Mouse (Mus musculus): Measurements from ENCODE around the gene Stap2. TPM values are rescaled to one million over a fixed set of nuclear protein-coding genes. Genes with fewer than 3 reads are reported as not detected.

The Stap2 gene
- total RNA-seq, 2 experiments from 2014 or later: not detected

Other genes starting within 250 kb of the Stap2 start
- gene Zfp119a, start 126.7 kb downstream of the Stap2 start, total RNA-seq (2015; ENCODE audit: low replicate concordance): 4.6 TPM in 1 of 2 replicates, not detected in the other
- 1.1 TPM in 1 of 2 replicates, not detected in the other for gene Zfp119a, start 126.7 kb downstream of the Stap2 start, total RNA-seq (2017; ENCODE audit: low replicate concordance)
- gene Zfp959, start 113.5 kb downstream of the Stap2 start, total RNA-seq (2015; ENCODE audit: low replicate concordance): 7.5 and 15.9 TPM in 2 replicates
- gene Zfp959, start 113.5 kb downstream of the Stap2 start, total RNA-seq (2017; ENCODE audit: low replicate concordance): 1.4 and 6.3 TPM in 2 replicates
- gene Zfp119b, start 56.1 kb downstream of the Stap2 start, total RNA-seq (2015; ENCODE audit: low replicate concordance): 2.9 TPM in 1 of 2 replicates, not detected in the other
- gene Zfp119b, start 56.1 kb downstream of the Stap2 start, total RNA-seq (2017; ENCODE audit: low replicate concordance): 2.6 and 5.0 TPM in 2 replicates
- gene Ebi3, start 52.9 kb downstream of the Stap2 start, total RNA-seq (2015; ENCODE audit: low replicate concordance): 6.1 and 9.4 TPM in 2 replicates
- 4.9 and 5.4 TPM in 2 replicates for gene Ebi3, start 52.9 kb downstream of the Stap2 start, total RNA-seq (2017; ENCODE audit: low replicate concordance)
- 1.0 and 14.0 TPM in 2 replicates for gene Yju2, start 46.5 kb downstream of the Stap2 start, total RNA-seq (2015; ENCODE audit: low replicate concordance)
- 5.7 and 10.5 TPM in 2 replicates for gene Yju2, start 46.5 kb downstream of the Stap2 start, total RNA-seq (2017; ENCODE audit: low replicate concordance)
- gene Shd, start 35.1 kb downstream of the Stap2 start, total RNA-seq (2015; ENCODE audit: low replicate concordance): not detected in 2 replicates
- gene Shd, start 35.1 kb downstream of the Stap2 start, total RNA-seq (2017; ENCODE audit: low replicate concordance): not detected in 2 replicates
- not detected in 2 replicates for gene Fsd1, start 19.1 kb downstream of the Stap2 start, total RNA-seq (2015; ENCODE audit: low replicate concordance)
- not detected in 2 replicates for gene Fsd1, start 19.1 kb downstream of the Stap2 start, total RNA-seq (2017; ENCODE audit: low replicate concordance)
- 3.3 and 5.4 TPM in 2 replicates for gene Mpnd, start 127 bp upstream of the Stap2 start, total RNA-seq (2015; ENCODE audit: low replicate concordance)
- gene Mpnd, start 127 bp upstream of the Stap2 start, total RNA-seq (2017; ENCODE audit: low replicate concordance): 6.1 and 7.8 TPM in 2 replicates
- gene Sh3gl1, start 31.1 kb upstream of the Stap2 start, total RNA-seq (2015; ENCODE audit: low replicate concordance): 7.5 and 10.9 TPM in 2 replicates
- 10.0 and 11.4 TPM in 2 replicates for gene Sh3gl1, start 31.1 kb upstream of the Stap2 start, total RNA-seq (2017; ENCODE audit: low replicate concordance)
- gene Chaf1a, start 34.9 kb upstream of the Stap2 start, total RNA-seq (2015; ENCODE audit: low replicate concordance): 6.1 and 16.3 TPM in 2 replicates
- gene Chaf1a, start 34.9 kb upstream of the Stap2 start, total RNA-seq (2017; ENCODE audit: low replicate concordance): 18.5 and 25.2 TPM in 2 replicates
- 3.1 and 3.6 TPM in 2 replicates for gene Ubxn6, start 69.4 kb upstream of the Stap2 start, total RNA-seq (2015; ENCODE audit: low replicate concordance)
- 5.3 and 15.2 TPM in 2 replicates for gene Ubxn6, start 69.4 kb upstream of the Stap2 start, total RNA-seq (2017; ENCODE audit: low replicate concordance)
- gene Hdgfl2, start 74.0 kb upstream of the Stap2 start, total RNA-seq (2015; ENCODE audit: low replicate concordance): 20.0 and 61.4 TPM in 2 replicates
- 46.6 and 75.3 TPM in 2 replicates for gene Hdgfl2, start 74.0 kb upstream of the Stap2 start, total RNA-seq (2017; ENCODE audit: low replicate concordance)
- gene Plin4, start 104.2 kb upstream of the Stap2 start, total RNA-seq (2015; ENCODE audit: low replicate concordance): not detected in 2 replicates
- not detected in 2 replicates for gene Plin4, start 104.2 kb upstream of the Stap2 start, total RNA-seq (2017; ENCODE audit: low replicate concordance)
- gene Plin5, start 112.0 kb upstream of the Stap2 start, total RNA-seq (2015; ENCODE audit: low replicate concordance): 0.58 TPM in 1 of 2 replicates, not detected in the other
- gene Plin5, start 112.0 kb upstream of the Stap2 start, total RNA-seq (2017; ENCODE audit: low replicate concordance): 0.60 and 0.98 TPM in 2 replicates
- 6.7 and 9.4 TPM in 2 replicates for gene Lrg1, start 116.4 kb upstream of the Stap2 start, total RNA-seq (2015; ENCODE audit: low replicate concordance)
- gene Lrg1, start 116.4 kb upstream of the Stap2 start, total RNA-seq (2017; ENCODE audit: low replicate concordance): 4.5 and 11.8 TPM in 2 replicates
- gene Sema6b, start 134.8 kb upstream of the Stap2 start, total RNA-seq (2015; ENCODE audit: low replicate concordance): 0.19 TPM in 1 of 2 replicates, not detected in the other
- gene Sema6b, start 134.8 kb upstream of the Stap2 start, total RNA-seq (2017; ENCODE audit: low replicate concordance): 0.56 and 1.4 TPM in 2 replicates
- gene Tnfaip8l1, start 156.9 kb upstream of the Stap2 start, total RNA-seq (2015; ENCODE audit: low replicate concordance): 0.38 and 0.84 TPM in 2 replicates
- gene Tnfaip8l1, start 156.9 kb upstream of the Stap2 start, total RNA-seq (2017; ENCODE audit: low replicate concordance): 0.28 TPM in 1 of 2 replicates, not detected in the other
- gene Mydgf, start 178.3 kb upstream of the Stap2 start, total RNA-seq (2015; ENCODE audit: low replicate concordance): 7.9 and 20.5 TPM in 2 replicates
- gene Mydgf, start 178.3 kb upstream of the Stap2 start, total RNA-seq (2017; ENCODE audit: low replicate concordance): 12.0 and 14.9 TPM in 2 replicates
- gene Dpp9, start 213.3 kb upstream of the Stap2 start, total RNA-seq (2015; ENCODE audit: low replicate concordance): 9.8 and 11.5 TPM in 2 replicates
- gene Dpp9, start 213.3 kb upstream of the Stap2 start, total RNA-seq (2017; ENCODE audit: low replicate concordance): 5.2 TPM in 2 replicates

All from erythroblast, adult 5-6 weeks (primary cell).